Mouse (Mus musculus) CH12.LX (cell line): ENCODE data around the gene Otud7b. TPM values are rescaled to one million over a fixed set of nuclear protein-coding genes. Genes with fewer than 3 reads are reported as not detected.

Source experiments
- DNase-seq: peaks from one replicate; pipeline ENCODE4 v3.0.0-alpha.2; 2013; ENCODE audit errors: extremely low read depth
- H3K27ac ChIP-seq: 2 replicates; pipeline ENCODE4 v1.5.1; 2012; ENCODE audit warnings: low read depth, mild to moderate bottlenecking, control low read depth, moderate library complexity; ENCODE audit not compliant: insufficient read depth
- H3K27me3 ChIP-seq: replicated peaks from 2 replicates; pipeline ENCODE3; 2012; ENCODE audit warnings: inconsistent platforms
- H3K36me3 ChIP-seq, 2 experiments: replicated peaks in 1 of 2; 2 replicates each; pipeline versions ENCODE3 to v1.6.1; 2012; ENCODE audit warnings: inconsistent platforms in 1 of 2, low read length in 1 of 2, mild to moderate bottlenecking in 1 of 2, mixed read lengths in 1 of 2, moderate library complexity in 1 of 2; ENCODE audit not compliant: control insufficient read depth in 1 of 2, insufficient read depth in 1 of 2
- H3K4me1 ChIP-seq, 2 experiments: 2 replicates each; pipeline ENCODE4 v1.6.1; 2012; ENCODE audit warnings: inconsistent platforms in 1 of 2, moderate library complexity in 1 of 2; ENCODE audit not compliant: insufficient read depth in 2 of 2, control insufficient read depth in 1 of 2
- H3K4me2 ChIP-seq: 2 replicates; pipeline ENCODE4 v1.6.1; 2012; ENCODE audit warnings: low read depth, mild to moderate bottlenecking, control low read depth; ENCODE audit not compliant: poor library complexity, insufficient read depth, severe bottlenecking
- H3K4me3 ChIP-seq, 3 experiments: fragments of 150-350 bp in 1 of 3; sonication (generic) in 1 of 3; replicated peaks in 1 of 3; 2 replicates each; pipeline versions ENCODE3 to v1.5.1; 2011 to 2012; ENCODE audit warnings: low read depth in 2 of 3, low read length in 2 of 3, mild to moderate bottlenecking in 2 of 3, moderate library complexity in 2 of 3, control low read depth in 1 of 3, improper control_type of control experiment in 1 of 3, inconsistent platforms in 1 of 3, mixed read lengths in 1 of 3; ENCODE audit not compliant: poor library complexity in 1 of 3
- H3K79me2 ChIP-seq: replicated peaks from 2 replicates; pipeline ENCODE4 v1.6.1; 2012; ENCODE audit warnings: mild to moderate bottlenecking, moderate library complexity; ENCODE audit not compliant: control insufficient read depth, poor library complexity, insufficient read depth, severe bottlenecking; ENCODE audit errors: extremely low read depth
- H3K9ac ChIP-seq: 2 replicates; pipeline ENCODE4 v1.6.1; 2012; ENCODE audit warnings: low read depth, mild to moderate bottlenecking, control low read depth, moderate library complexity; ENCODE audit not compliant: insufficient read depth
- H3K9me3 ChIP-seq: replicated peaks from 2 replicates; pipeline ENCODE3; 2012; ENCODE audit warnings: low read length, inconsistent platforms, mixed read lengths
- BHLHE40 ChIP-seq: IDR thresholded peaks from 2 replicates; pipeline ENCODE4 v1.6.1; 2011; ENCODE audit warnings: mild to moderate bottlenecking, low read depth, low read length, improper control_type of control experiment
- CHD1 ChIP-seq: IDR thresholded peaks from 2 replicates; pipeline ENCODE4 v1.6.1; 2012; ENCODE audit warnings: low read depth, low read length, improper control_type of control experiment, inconsistent platforms
- CHD2 ChIP-seq: IDR thresholded peaks from 2 replicates; pipeline ENCODE4 v1.6.1; 2011; ENCODE audit warnings: low read length, improper control_type of control experiment
- CTCF ChIP-seq, 2 experiments: IDR thresholded peaks in 1 of 2; conservative IDR thresholded peaks in 1 of 2; 2 replicates each; pipeline ENCODE4 v1.5.1; 2011 to 2012; ENCODE audit warnings: low read depth in 2 of 2, low read length in 2 of 2, improper control_type of control experiment in 1 of 2, inconsistent platforms in 1 of 2, mild to moderate bottlenecking in 1 of 2, moderate library complexity in 1 of 2
- E2F4 ChIP-seq: IDR thresholded peaks from 2 replicates; pipeline ENCODE4 v1.6.1; 2011; ENCODE audit warnings: low read depth, low read length, improper control_type of control experiment; ENCODE audit not compliant: insufficient replicate concordance
- ELF1 ChIP-seq: IDR thresholded peaks from 2 replicates; pipeline ENCODE4 v1.6.1; 2014; ENCODE audit warnings: low read depth, mild to moderate bottlenecking, inconsistent platforms, low read length, improper control_type of control experiment
- EP300 ChIP-seq: IDR thresholded peaks from 2 replicates; pipeline ENCODE4 v1.6.1; 2011; ENCODE audit warnings: low read length, improper control_type of control experiment
- ETS1 ChIP-seq: conservative IDR thresholded peaks from 2 replicates; pipeline ENCODE4 v1.6.1; 2012; ENCODE audit warnings: low read depth, mild to moderate bottlenecking, inconsistent platforms, low read length, improper control_type of control experiment, moderate library complexity
- GABPA ChIP-seq: IDR thresholded peaks from 2 replicates; pipeline ENCODE4 v1.6.1; 2012; ENCODE audit warnings: low read depth, low read length, improper control_type of control experiment, inconsistent platforms; ENCODE audit not compliant: insufficient replicate concordance
- HCFC1 ChIP-seq: IDR thresholded peaks from 2 replicates; pipeline ENCODE4 v1.6.1; 2012; ENCODE audit warnings: low read depth, mild to moderate bottlenecking, inconsistent platforms, low read length, improper control_type of control experiment
- IRF4 ChIP-seq: IDR thresholded peaks from 2 replicates; pipeline ENCODE4 v1.6.1; 2014; ENCODE audit warnings: low read depth, mild to moderate bottlenecking, inconsistent platforms, low read length, improper control_type of control experiment
- JUN ChIP-seq: IDR thresholded peaks from 2 replicates; pipeline ENCODE4 v1.6.1; 2011; ENCODE audit warnings: low read depth, mild to moderate bottlenecking, low read length, improper control_type of control experiment, moderate library complexity; ENCODE audit not compliant: insufficient read depth
- MAFK ChIP-seq: IDR thresholded peaks from 2 replicates; pipeline ENCODE4 v1.6.1; 2011; ENCODE audit warnings: low read length, improper control_type of control experiment; ENCODE audit not compliant: insufficient replicate concordance
- MAX ChIP-seq: IDR thresholded peaks from 2 replicates; pipeline ENCODE4 v1.6.1; 2011; ENCODE audit warnings: low read length, improper control_type of control experiment
- MAZ ChIP-seq: IDR thresholded peaks from 2 replicates; pipeline ENCODE4 v1.6.1; 2012; ENCODE audit warnings: low read depth, mild to moderate bottlenecking, inconsistent platforms, low read length, improper control_type of control experiment, moderate library complexity
- MEF2A ChIP-seq: IDR thresholded peaks from 2 replicates; pipeline ENCODE4 v1.6.1; 2014; ENCODE audit warnings: low read depth, mild to moderate bottlenecking, inconsistent platforms, low read length, improper control_type of control experiment, borderline replicate concordance
- MYC ChIP-seq: IDR thresholded peaks from 2 replicates; pipeline ENCODE4 v1.6.1; 2011; ENCODE audit warnings: low read depth, mild to moderate bottlenecking, improper control_type of control experiment, low read length
- NELFE ChIP-seq: IDR thresholded peaks from 2 replicates; pipeline ENCODE4 v1.6.1; 2011; ENCODE audit warnings: low read depth, low read length, improper control_type of control experiment
- PAX5 ChIP-seq: IDR thresholded peaks from 2 replicates; pipeline ENCODE4 v1.6.1; 2012; ENCODE audit warnings: low read length, inconsistent platforms, mixed read lengths
- POLR2A ChIP-seq: IDR thresholded peaks from 2 replicates; pipeline ENCODE4 v1.6.1; 2011; ENCODE audit warnings: low read depth, mild to moderate bottlenecking, improper control_type of control experiment, low read length
- POLR2AphosphoS2 ChIP-seq: IDR thresholded peaks from 2 replicates; pipeline ENCODE4 v1.6.1; 2011; ENCODE audit warnings: low read depth, low read length, improper control_type of control experiment
- RAD21 ChIP-seq: IDR thresholded peaks from 2 replicates; pipeline ENCODE4 v1.6.1; 2011; ENCODE audit warnings: low read depth, mild to moderate bottlenecking, low read length, improper control_type of control experiment, moderate library complexity
- RCOR1 ChIP-seq: conservative IDR thresholded peaks from 2 replicates; pipeline ENCODE4 v1.6.1; 2012; ENCODE audit warnings: low read depth, mild to moderate bottlenecking, inconsistent platforms, low read length, improper control_type of control experiment
- SIN3A ChIP-seq: IDR thresholded peaks from 2 replicates; pipeline ENCODE4 v1.6.1; 2012; ENCODE audit warnings: low read length, improper control_type of control experiment, inconsistent platforms
- SMC3 ChIP-seq: IDR thresholded peaks from 2 replicates; pipeline ENCODE4 v1.6.1; 2011; ENCODE audit warnings: low read depth, low read length, improper control_type of control experiment
- TBP ChIP-seq: conservative IDR thresholded peaks from 2 replicates; pipeline ENCODE4 v1.6.1; 2011; ENCODE audit warnings: low read depth, low read length, improper control_type of control experiment
- TCF12 ChIP-seq: IDR thresholded peaks from 2 replicates; pipeline ENCODE4 v1.6.1; 2014; ENCODE audit warnings: low read depth, mild to moderate bottlenecking, inconsistent platforms, low read length, improper control_type of control experiment
- UBTF ChIP-seq: IDR thresholded peaks from 2 replicates; pipeline ENCODE4 v1.6.1; 2012; ENCODE audit warnings: low read depth, mild to moderate bottlenecking, inconsistent platforms, low read length, improper control_type of control experiment, moderate library complexity
- USF1 ChIP-seq: IDR thresholded peaks from 2 replicates; pipeline ENCODE4 v1.6.1; 2014; ENCODE audit warnings: low read depth, mild to moderate bottlenecking, inconsistent platforms, low read length, improper control_type of control experiment
- USF2 ChIP-seq: conservative IDR thresholded peaks from 2 replicates; pipeline ENCODE4 v1.6.1; 2011; ENCODE audit warnings: low read depth, low read length, improper control_type of control experiment
- ZC3H11A ChIP-seq: IDR thresholded peaks from 2 replicates; pipeline ENCODE4 v1.6.1; 2012; ENCODE audit warnings: low read depth, mild to moderate bottlenecking, inconsistent platforms, low read length, improper control_type of control experiment
- ZKSCAN1 ChIP-seq: IDR thresholded peaks from 2 replicates; pipeline ENCODE4 v1.6.1; 2012; ENCODE audit warnings: low read depth, inconsistent platforms, low read length, improper control_type of control experiment, borderline replicate concordance
- ZMIZ1 ChIP-seq: IDR thresholded peaks from 2 replicates; pipeline ENCODE4 v1.6.1; 2012; ENCODE audit warnings: low read depth, mild to moderate bottlenecking, inconsistent platforms, low read length, improper control_type of control experiment
- ZNF384 ChIP-seq: IDR thresholded peaks from 2 replicates; pipeline ENCODE4 v1.6.1; 2012; ENCODE audit warnings: low read depth, low read length, improper control_type of control experiment, inconsistent platforms
- dilution Hi-C: fragments of 300-500 bp; cut with MboI; formaldehyde crosslinking; loops from 2 replicates; pipeline ENCODE4 v1.14.3; 2020; ENCODE audit warnings: low sequenced_read_pairs; ENCODE audit not compliant: extremely low pct_unique_long_range_greater_than_20kb, extremely low pct_ligation_motif_present
- in situ Hi-C: fragments of 300-500 bp; cut with MboI; formaldehyde crosslinking; loops from 3 replicates; pipeline ENCODE4 v1.14.3; 2019; ENCODE audit warnings: low sequenced_read_pairs, low pct_ligation_motif_present, low pct_unique_long_range_greater_than_20kb, mixed read lengths
- polyA plus RNA-seq: library from polyadenylated mRNA; unstranded; fragments of >175 nt; gene quantifications from 2 replicates; pipeline ENCODE4 v1.2.1, GENCODE M21; 2012; ENCODE audit warnings: low read depth; ENCODE audit not compliant: insufficient read length
- total RNA-seq, 2 experiments: library from RNA; depleted of rRNA; stranded (reverse); fragments of 300-350 nt in 1 of 2; fragments of >200 nt in 1 of 2; gene quantifications; 2 replicates each; pipeline ENCODE4 v1.2.3; 2012 to 2014

Otud7b gene
- total and polyA plus RNA-seq, 3 experiments: 12.3 to 17.7 (median 14.9) TPM

DNA sequence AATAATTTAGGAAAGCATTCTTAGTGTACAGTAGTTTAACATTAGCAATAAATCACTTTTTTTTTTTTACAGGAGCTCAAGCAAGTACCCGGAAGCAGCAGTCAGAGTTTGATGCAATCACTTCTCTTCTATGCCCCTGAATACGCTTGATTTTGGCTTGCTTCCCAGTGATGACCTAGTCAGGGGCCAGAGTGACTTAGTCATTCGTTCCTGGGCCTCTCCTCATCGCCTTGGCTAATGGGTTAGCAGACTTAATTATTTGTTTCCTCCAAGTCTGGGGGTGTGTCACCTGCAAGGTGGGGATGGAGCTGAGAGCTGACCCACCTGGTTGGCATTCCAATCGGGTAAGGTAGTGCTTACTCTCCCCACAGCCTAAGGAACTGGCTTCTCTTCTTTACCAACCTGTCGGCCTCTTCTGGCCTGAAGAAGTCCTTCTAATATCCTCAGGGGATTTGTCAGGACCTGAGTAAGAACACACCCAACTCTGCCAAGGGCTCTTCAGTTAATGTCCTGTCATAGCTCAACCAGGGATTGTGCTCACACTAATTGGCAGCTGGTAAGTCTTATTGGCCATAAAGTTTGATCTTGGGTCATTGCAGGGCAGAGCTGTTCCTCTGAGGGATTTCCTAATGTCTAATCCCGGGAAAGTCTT, 5.6 kb upstream of the Otud7b start (continued):
- TF ChIP-seq SIN3A (no peak), MEF2A (0 out of 2 replicates have a peak, but pooled peaks have one; percentile 10), TCF12 (no peak), USF1 (no peak), HCFC1 (no peak), SMC3 (no peak), MYC (no peak), ZC3H11A (no peak), MAFK (no peak)

GRCm38 (mm10) chr3:96102100-96102872, 2.0 kb upstream of the Otud7b start:
- no peak overlapping the region for H3K9ac ChIP-seq
- TF ChIP-seq CHD1 (no peak), MAZ (peak; percentile 73; the same call in 1 of the 2 replicates), HCFC1 (peak; percentile 15; the same call in 1 of the 2 replicates), IRF4 (no peak), NELFE (peak; percentile 24; the same call in 1 of the 2 replicates), CHD2 (0 out of 2 replicates have a peak, but pooled peaks have one; percentile 21), ETS1 (no peak; the same call in 1 of the 2 replicates), ZMIZ1 (no peak), BHLHE40 (0 out of 2 replicates have a peak, but pooled peaks have one; percentile 13), ZC3H11A (no peak), PAX5 (no peak), SIN3A (peak; percentile 75), SMC3 (no peak), CTCF (conservative IDR thresholded peaks at IDR 0.05 in 1 of 2, IDR thresholded peaks at IDR 0.05 in 1 of 2; ENCODE audit: low read depth in 2 of 2, low read length in 2 of 2) (no peak), POLR2A (no peak), TBP (no peak), MAFK (no peak), POLR2AphosphoS2 (no peak), JUN (no peak), E2F4 (no peak), USF1 (no peak), ZKSCAN1 (no peak), RCOR1 (no peak; the same call in 1 of the 2 replicates), UBTF (no peak), MEF2A (no peak), ZNF384 (peak; percentile 64), ELF1 (0 out of 2 replicates have a peak, but pooled peaks have one; percentile 28), EP300 (no peak; the same call in 1 of the 2 replicates), GABPA (no peak), USF2 (no peak), MAX (peak; percentile 47; the same call in 1 of the 2 replicates), RAD21 (no peak)

More at GRCm38 (mm10) chr3:96102100-96102872, 2.0 kb upstream of the Otud7b start:
- in situ Hi-C loops: no loop called here
- peak; percentile 70 for DNase-seq
- Histone ChIP-seq H3K4me3 (peak overlapping the region in 2 of 3 experiments; percentile 23 to 41), H3K36me3 (no peaks in the 10 kb centered on the region), H3K4me1 (peaks cover 30 to 68% of the 10 kb centered on the region in 2 experiments), H3K4me2 (peak overlapping the region; percentile 72), H3K27me3 (no peaks in the 10 kb centered on the region), H3K79me2 (peaks cover 15% of the 10 kb centered on the region), H3K27ac (0 out of 2 replicates have a peak overlapping the region, but pooled peaks have one; percentile 11), H3K9me3 (no peaks in the 10 kb centered on the region)
- dilution Hi-C loops: no loop called here
